Mouse (Mus musculus) hindbrain, postnatal 0 days (tissue): ENCODE data around the gene Ccdc28a. TPM values are rescaled to one million over a fixed set of nuclear protein-coding genes. Genes with fewer than 3 reads are reported as not detected.

ENCODE experiments used
- ATAC-seq: fragments of 200-750 bp; cut with Nextera tagmentation; 2 replicates; pipeline ENCODE4 v1.8.0; 2017; ENCODE audit warnings: mild to moderate bottlenecking, moderate TSS enrichment, moderate library complexity
- DNase-seq: peaks from one replicate; pipeline ENCODE4 v3.0.0-alpha.2; 2015; ENCODE audit warnings: low spot score
- H3K27ac ChIP-seq: fragments of 300-500 bp; sonication (generic); 2 replicates; pipeline ENCODE4 v1.5.1; 2014; ENCODE audit warnings: mild to moderate bottlenecking
- H3K27me3 ChIP-seq: fragments of 300-500 bp; sonication (generic); 2 replicates; pipeline ENCODE4 v1.6.1; 2014; ENCODE audit warnings: low read length, mixed read lengths; ENCODE audit not compliant: insufficient read depth
- H3K36me3 ChIP-seq: fragments of 300-500 bp; sonication (generic); 2 replicates; pipeline ENCODE4 v1.6.1; 2014; ENCODE audit warnings: low read length, mixed read lengths; ENCODE audit not compliant: insufficient read depth
- H3K4me1 ChIP-seq: fragments of 300-500 bp; sonication (generic); 2 replicates; pipeline ENCODE4 v1.6.1; 2014; ENCODE audit warnings: antibody characterized with exemption, low read length, mixed read lengths; ENCODE audit not compliant: insufficient read depth
- H3K4me2 ChIP-seq: fragments of 300-500 bp; sonication (generic); 2 replicates; pipeline ENCODE4 v1.6.1; 2014; ENCODE audit warnings: low read depth, mild to moderate bottlenecking, low read length, moderate library complexity, mixed read lengths
- H3K4me3 ChIP-seq: fragments of 300-500 bp; sonication (generic); 2 replicates; pipeline ENCODE4 v1.5.1; 2014; ENCODE audit warnings: low read length
- H3K9ac ChIP-seq: fragments of 300-500 bp; sonication (generic); replicated peaks from 2 replicates; pipeline ENCODE4 v1.6.1; 2014; ENCODE audit warnings: mild to moderate bottlenecking, low read length, moderate library complexity, mixed read lengths
- H3K9me3 ChIP-seq: fragments of 300-500 bp; sonication (generic); 2 replicates; pipeline ENCODE4 v1.6.1; 2016; ENCODE audit warnings: low read length, mixed read lengths
- CTCF ChIP-seq: IDR thresholded peaks from 2 replicates; pipeline ENCODE4 v1.5.1; 2016; ENCODE audit warnings: antibody characterized with exemption, control low read depth, low read depth
- WGBS: fragments of 180-500 bp; shearing (Covaris S2); extraction: QIAGEN DNeasy Blood & Tissue Kit; methylation state at CpG from one replicate; pipeline ENCODE4 v1.1.7; 2014; 5-methylcytosine and 5-hydroxymethylcytosine counted together
- polyA plus RNA-seq: library from polyadenylated mRNA; unstranded; fragments of >200 nt; fragmentation: Nextera tagmentation; extraction: Ambion mirVana; gene quantifications from 2 replicates; pipeline ENCODE4 v1.2.1, GENCODE M21; 2015
- total RNA-seq: library from RNA; depleted of rRNA; stranded (reverse); fragments of >200 nt; gene quantifications from 2 replicates; pipeline ENCODE4 v1.2.3, GENCODE M21; 2014

Ccdc28a gene
- total and polyA plus RNA-seq, 2 experiments from 2014 or later, result 8.8 to 9.3 TPM

DNA sequence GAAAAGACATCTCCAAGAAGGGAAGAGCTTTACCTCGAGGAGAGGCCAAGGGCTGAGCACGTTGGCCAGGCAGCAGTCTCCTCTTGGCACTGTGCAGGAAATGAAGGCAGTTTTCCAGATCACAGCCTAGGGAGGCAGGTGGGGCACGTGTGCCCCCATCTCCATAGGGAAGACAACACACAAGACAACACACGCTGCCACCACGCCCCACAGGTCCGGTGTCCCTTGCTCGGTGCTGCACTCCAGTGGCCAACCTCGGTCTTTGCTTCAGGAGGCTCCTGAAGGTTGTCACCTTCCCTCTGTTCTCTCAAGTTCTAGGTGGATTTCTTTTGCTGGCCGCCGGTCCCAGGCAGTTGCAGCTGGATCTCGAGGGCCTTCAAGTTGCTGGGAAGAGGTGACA lies 24.1 kb downstream of the Ccdc28a start, which contains the start of gene Ect2l:
Ect2l (minus strand) TSS at position 165 of the 400 bp plus-strand sequence.
- peak within 1 kb of the TSS; percentile 29; the same call in 1 of the 2 replicates for H3K4me2 ChIP-seq
- H3K27me3 ChIP-seq, result no peaks in the 10 kb centered on the region
- H3K27ac ChIP-seq, result no peak within 1 kb of the TSS
- no peak within 1 kb of the TSS for H3K4me3 ChIP-seq
- DNase-seq (peak; percentile 59), ATAC-seq (peak; percentile 77)
- no peaks in the 10 kb centered on the region for H3K9me3 ChIP-seq
- no peak within 1 kb of the TSS for H3K9ac ChIP-seq
- 11% methylated on average over 11 of the region's 11 CpGs for WGBS
- no peaks in the 10 kb centered on the region for H3K4me1 ChIP-seq
- peak; percentile 78 for TF ChIP-seq CTCF
- H3K36me3 ChIP-seq, result no peaks in the 10 kb centered on the region

DNA sequence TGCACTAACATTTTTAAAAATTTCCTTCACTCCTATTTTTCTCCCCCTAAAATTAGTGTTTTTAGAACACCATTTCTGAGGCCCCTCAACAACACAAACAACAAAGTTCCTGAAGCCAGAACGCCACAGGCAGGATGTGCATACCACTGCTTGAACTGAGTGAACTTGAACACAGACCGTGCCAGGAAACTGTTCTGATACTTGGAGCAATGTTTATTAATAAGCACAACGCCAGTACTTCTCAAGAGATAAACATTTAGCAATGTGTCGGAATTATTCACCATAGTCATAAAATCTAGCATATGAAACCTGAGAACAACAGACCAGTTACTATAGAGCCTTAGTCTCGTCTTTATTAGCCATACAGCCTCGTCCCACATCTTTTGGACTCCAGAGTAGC lies 24.7 kb downstream of the Ccdc28a start:
- H3K36me3 ChIP-seq, result no peaks in the 10 kb centered on the region
- no peaks in the 10 kb centered on the region for H3K9me3 ChIP-seq
- no peak overlapping the region for H3K9ac ChIP-seq
- DNase-seq, result no peak
- no peaks in the 10 kb centered on the region for H3K27me3 ChIP-seq
- no peak overlapping the region for H3K27ac ChIP-seq
- H3K4me2 ChIP-seq, result no peak overlapping the region
- TF ChIP-seq CTCF, result no peak
- ATAC-seq, result no peak
- H3K4me3 ChIP-seq, result no peak overlapping the region
- no peaks in the 10 kb centered on the region for H3K4me1 ChIP-seq
- WGBS, result 79% methylated on average over 6 of the region's 6 CpGs

DNA sequence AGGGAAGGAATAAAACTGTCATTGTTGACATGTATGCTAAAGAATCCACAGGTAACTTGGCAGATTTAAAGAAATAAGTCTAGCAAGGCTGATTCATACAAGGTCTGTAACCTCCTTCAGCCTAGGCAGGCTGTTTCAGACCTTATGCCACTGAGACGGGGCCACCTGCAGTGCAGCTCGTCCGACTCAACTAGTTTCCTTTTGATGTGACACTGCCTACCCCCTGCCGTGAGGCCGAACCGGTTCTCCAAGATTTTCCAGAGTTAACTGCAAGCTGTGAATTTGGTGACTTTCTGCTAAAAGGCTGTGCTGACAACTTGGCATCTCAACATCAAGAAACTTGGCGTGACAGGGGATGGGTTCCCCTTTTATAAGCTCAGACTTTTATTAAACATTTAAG lies 30.7 kb downstream of the Ccdc28a start:
- Histone ChIP-seq H3K27me3 (no peaks in the 10 kb centered on the region), H3K4me1 (no peaks in the 10 kb centered on the region), H3K27ac (no peak overlapping the region), H3K4me2 (no peak overlapping the region), H3K36me3 (no peaks in the 10 kb centered on the region), H3K4me3 (no peak overlapping the region), H3K9ac (no peak overlapping the region), H3K9me3 (no peaks in the 10 kb centered on the region)
- 10% methylated on average over 7 of the region's 7 CpGs for WGBS
- DNase-seq (no peak), ATAC-seq (no peak)
- no peak for TF ChIP-seq CTCF

DNA sequence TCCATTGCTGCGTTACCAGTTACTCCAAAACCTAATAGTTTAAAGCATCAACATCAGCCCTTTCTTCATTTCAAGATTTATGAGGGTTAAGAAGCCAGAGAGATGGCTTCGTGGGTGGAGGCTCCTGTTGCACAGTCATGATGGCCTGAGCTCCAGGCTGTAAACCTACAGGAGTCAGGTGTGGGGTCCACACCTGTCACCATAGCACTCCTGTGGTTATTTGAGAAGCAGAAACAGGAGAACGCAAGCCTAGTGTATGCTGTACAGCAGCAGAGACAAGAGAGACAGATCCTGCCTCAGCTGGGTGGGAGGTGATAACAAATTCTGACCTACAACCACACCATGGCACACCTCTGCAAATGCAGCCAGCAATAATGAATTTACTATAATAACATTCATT lies 32.4 kb downstream of the Ccdc28a start:
- WGBS, result 85% methylated on average over 3 of the region's 3 CpGs
- Histone ChIP-seq H3K4me3 (no peak overlapping the region), H3K9me3 (no peaks in the 10 kb centered on the region), H3K4me1 (no peaks in the 10 kb centered on the region), H3K9ac (no peak overlapping the region), H3K27me3 (no peaks in the 10 kb centered on the region), H3K36me3 (no peaks in the 10 kb centered on the region), H3K4me2 (no peak overlapping the region), H3K27ac (no peak overlapping the region)
- DNase-seq (no peak), ATAC-seq (no peak)
- TF ChIP-seq CTCF, result no peak

DNA sequence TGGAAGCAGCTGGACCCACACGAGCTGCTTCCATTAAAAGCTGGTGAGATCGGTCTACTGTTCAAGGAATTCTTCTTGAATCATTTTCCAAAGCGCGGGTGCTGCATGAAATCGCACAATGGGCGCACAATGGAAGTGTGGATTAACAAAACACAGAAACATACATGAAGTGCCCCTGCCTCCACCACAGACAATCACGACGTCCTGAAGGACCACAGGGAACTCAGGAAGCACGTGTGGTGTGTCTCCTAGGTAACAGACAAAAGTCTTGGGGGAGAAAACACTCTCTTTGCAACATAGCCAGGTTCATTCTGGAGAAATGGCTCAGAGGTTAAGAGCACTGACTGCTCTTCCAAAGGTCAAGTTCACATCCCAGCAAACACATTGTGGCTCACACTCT lies 34.1 kb downstream of the Ccdc28a start:
- WGBS, result 45% methylated on average over 9 of the region's 9 CpGs
- Histone ChIP-seq H3K9me3 (no peaks in the 10 kb centered on the region), H3K4me3 (no peak overlapping the region), H3K9ac (no peak overlapping the region), H3K27ac (no peak overlapping the region), H3K4me2 (no peak overlapping the region), H3K27me3 (no peaks in the 10 kb centered on the region), H3K4me1 (no peaks in the 10 kb centered on the region), H3K36me3 (no peaks in the 10 kb centered on the region)
- TF ChIP-seq CTCF, result no peak
- ATAC-seq (no peak), DNase-seq (no peak)

DNA sequence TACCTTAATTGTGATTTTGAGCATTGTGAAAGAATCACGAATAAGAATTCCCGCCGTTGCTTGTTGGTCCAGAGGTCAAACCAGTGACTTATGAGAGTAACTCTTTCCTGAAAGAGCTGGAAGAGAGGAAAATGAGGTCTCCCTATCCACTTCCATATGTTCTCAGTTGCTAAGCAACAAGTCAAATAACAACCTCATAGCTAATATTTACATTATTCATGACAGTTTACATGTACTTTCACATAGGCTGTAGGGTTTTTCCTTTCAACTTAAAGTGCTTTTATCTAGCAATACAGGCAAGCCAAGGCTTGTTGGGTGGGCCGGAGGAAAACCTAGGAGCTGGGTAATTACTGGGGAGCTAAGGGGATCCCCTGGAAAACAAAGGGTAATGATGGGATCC lies 34.9 kb downstream of the Ccdc28a start:
- no peak for TF ChIP-seq CTCF
- Histone ChIP-seq H3K4me3 (no peak overlapping the region), H3K9me3 (no peaks in the 10 kb centered on the region), H3K36me3 (no peaks in the 10 kb centered on the region), H3K27ac (no peak overlapping the region), H3K27me3 (no peaks in the 10 kb centered on the region), H3K9ac (no peak overlapping the region), H3K4me1 (no peaks in the 10 kb centered on the region), H3K4me2 (no peak overlapping the region)
- WGBS, result 85% methylated on average over 4 of the region's 4 CpGs
- DNase-seq, result no peak
- ATAC-seq, result no peak

DNA sequence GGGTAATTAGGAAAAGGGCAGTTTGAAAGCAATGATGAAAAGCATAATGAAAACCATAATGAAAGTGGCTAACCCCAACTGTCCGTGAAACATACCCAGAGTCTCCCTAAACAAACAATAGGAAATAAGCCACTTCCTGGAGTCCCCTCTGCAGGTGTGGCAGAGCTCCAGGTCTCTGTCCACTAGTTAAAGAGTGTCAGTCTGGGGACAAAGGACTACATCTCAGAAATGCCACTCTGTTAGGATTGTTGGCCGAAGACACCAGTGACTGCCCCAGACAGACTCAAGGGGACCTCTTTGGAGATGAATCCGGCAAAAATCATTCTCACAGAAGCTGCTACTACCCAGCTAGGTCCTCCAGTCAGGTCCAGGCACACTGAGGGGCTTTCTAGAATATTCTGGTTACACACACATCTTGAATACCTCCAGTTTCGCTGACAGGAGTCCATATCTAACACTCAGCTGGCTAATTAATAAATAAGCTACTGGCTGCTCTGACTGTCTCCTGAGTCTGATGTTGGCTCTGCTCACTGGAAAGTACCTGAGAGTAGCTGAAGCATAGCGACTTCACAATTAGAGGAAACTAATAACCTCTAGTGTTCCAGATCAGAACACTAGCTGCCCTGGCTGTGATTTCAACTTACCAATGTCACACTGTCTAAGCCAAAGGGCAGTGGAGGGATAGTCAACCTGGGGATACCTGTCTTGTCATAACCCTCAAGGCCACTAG lies 36.3 kb downstream of the Ccdc28a start:
- no peak for TF ChIP-seq CTCF
- no peaks in the 10 kb centered on the region for H3K27me3 ChIP-seq
- H3K36me3 ChIP-seq, result no peaks in the 10 kb centered on the region
- no peak overlapping the region for H3K27ac ChIP-seq
- 87% methylated on average over 5 of the region's 5 CpGs for WGBS
- DNase-seq (no peak), ATAC-seq (no peak)
- no peak overlapping the region for H3K4me2 ChIP-seq
- no peaks in the 10 kb centered on the region for H3K9me3 ChIP-seq
- no peak overlapping the region for H3K4me3 ChIP-seq
- H3K4me1 ChIP-seq, result no peaks in the 10 kb centered on the region
- no peak overlapping the region for H3K9ac ChIP-seq
